In genomic region chr14:104676810-104677209, GRCm38 (mm10) we compare ENCODE assay signal across 10 mouse cellular contexts.
DNase-seq lines count a peak whose midpoint lies in the region; ATAC-seq lines count a peak whose summit lies in the region.
"Had no signal": no experiment of that assay in that cellular context is flagged by ENCODE, and none has a peak within 500 bp of the region (broad histone marks: within the 10 kb centered on the region; RNA-seq: fewer than 3 reads in every experiment).

No protein-coding gene starts in this region.

- no peaks in the 10 kb centered on the region for H3K36me3 ChIP-seq in intestine, embryonic 15.5 days
- no peaks in the 10 kb centered on the region for H3K36me3 ChIP-seq in intestine, embryonic 16.5 days (ENCODE audit: control insufficient read depth, insufficient read depth, low read length)
- H3K36me3 ChIP-seq in hindbrain, embryonic 13.5 days, result no peaks in the 10 kb centered on the region

- 18% methylated on average over 7 of the region's 7 CpGs for WGBS in intestine, embryonic 15.5 days
- 8% methylated on average over 7 of the region's 7 CpGs for WGBS in intestine, embryonic 16.5 days
- 8% methylated on average over 7 of the region's 7 CpGs for WGBS in hindbrain, embryonic 13.5 days

- H3K27me3 ChIP-seq in intestine, embryonic 15.5 days (replicated peaks), result no peaks in the 10 kb centered on the region
- H3K27me3 ChIP-seq in intestine, embryonic 16.5 days (replicated peaks; ENCODE audit: control insufficient read depth, insufficient read depth, low read length), result no peaks in the 10 kb centered on the region
- no peaks in the 10 kb centered on the region for H3K27me3 ChIP-seq in hindbrain, embryonic 13.5 days

- no peak overlapping the region for H3K27ac ChIP-seq in intestine, embryonic 15.5 days
- H3K27ac ChIP-seq in intestine, embryonic 16.5 days (ENCODE audit: low read length), result no peak overlapping the region
- peak overlapping the region; percentile 75 for H3K27ac ChIP-seq in hindbrain, embryonic 13.5 days
- H3K27ac ChIP-seq: heart, adult 2 months had no signal

- H3K4me3 ChIP-seq in intestine, embryonic 15.5 days (replicated peaks), result no peak overlapping the region
- H3K4me3 ChIP-seq in intestine, embryonic 16.5 days (ENCODE audit: low read length), result no peak overlapping the region
- no peak overlapping the region for H3K4me3 ChIP-seq in hindbrain, embryonic 13.5 days
- H3K4me3 ChIP-seq: heart, adult 2 months had no signal

- no peak overlapping the region for H3K9ac ChIP-seq in intestine, embryonic 15.5 days
- H3K9ac ChIP-seq in intestine, embryonic 16.5 days (ENCODE audit: low read depth, low read length), result no peak overlapping the region
- H3K9ac ChIP-seq in hindbrain, embryonic 13.5 days, result 0 out of 2 replicates have a peak overlapping the region, but pooled peaks have one; percentile 39

- H3K9me3 ChIP-seq in intestine, embryonic 15.5 days, result no peaks in the 10 kb centered on the region
- no peaks in the 10 kb centered on the region for H3K9me3 ChIP-seq in intestine, embryonic 16.5 days (ENCODE audit: control insufficient read depth, low read length)
- H3K9me3 ChIP-seq in hindbrain, embryonic 13.5 days, result peaks cover 2% of the 10 kb centered on the region; the same call in 1 of the 2 replicates

- DNase-seq in embryo, embryonic 11.5 days (ENCODE audit: low read depth, low spot score), result peak; percentile 17
- peak; percentile 49 for DNase-seq in neural tube, embryonic 10.5 days (ENCODE audit: extremely low spot score, low spot score)
- DNase-seq in layer of hippocampus, adult 8-10 months (ENCODE audit: low spot score in 2 of 2), result no peak
- no peak for DNase-seq in gastrocnemius, adult 18-20 months (ENCODE audit: low spot score)
- no peak for DNase-seq in testis, postnatal 10 days (ENCODE audit: low spot score)
- DNase-seq: heart, adult 2 months; lung, adult 2 months had no signal

- no peaks in the 10 kb centered on the region for H3K4me1 ChIP-seq in intestine, embryonic 15.5 days (replicated peaks)
- H3K4me1 ChIP-seq in intestine, embryonic 16.5 days (ENCODE audit: control insufficient read depth, insufficient read depth, low read length), result no peaks in the 10 kb centered on the region
- H3K4me1 ChIP-seq in hindbrain, embryonic 13.5 days (replicated peaks), result peaks cover 18% of the 10 kb centered on the region

- ATAC-seq in intestine, embryonic 15.5 days, result peak; percentile 59; the same call in 1 of the 2 replicates
- no peak for ATAC-seq in intestine, embryonic 16.5 days
- peak; percentile 93 for ATAC-seq in hindbrain, embryonic 13.5 days (ENCODE audit: low FRiP score)

- H3K4me2 ChIP-seq in intestine, embryonic 15.5 days (replicated peaks), result no peak overlapping the region
- no peak overlapping the region for H3K4me2 ChIP-seq in intestine, embryonic 16.5 days (ENCODE audit: low read depth, low read length)
- H3K4me2 ChIP-seq in hindbrain, embryonic 13.5 days, result peak overlapping the region; percentile 34

Comparison
In these comparisons a context has a peak if more than half of its experiments do, and no peak if none do; other contexts are left out.
1. DNase-seq: peak in embryo, embryonic 11.5 days (single experiment) and neural tube, embryonic 10.5 days (single experiment); none in layer of hippocampus, adult 8-10 months (0 of 2), gastrocnemius, adult 18-20 months (single experiment) and testis, postnatal 10 days (single experiment).